Mouse (Mus musculus) erythroblast, embryonic 14.5 days (primary cell): ENCODE data around the gene Acot13.

Experiments used
- GATA1 ChIP-seq: IDR thresholded peaks from 2 replicates; pipeline ENCODE4 v1.6.1; 2012; ENCODE audit warnings: low read length, inconsistent platforms, mixed read lengths
- TAL1 ChIP-seq: IDR thresholded peaks from 3 replicates; pipeline ENCODE4 v1.6.1; 2012; ENCODE audit warnings: low read length, inconsistent platforms, mixed read lengths

DNA sequence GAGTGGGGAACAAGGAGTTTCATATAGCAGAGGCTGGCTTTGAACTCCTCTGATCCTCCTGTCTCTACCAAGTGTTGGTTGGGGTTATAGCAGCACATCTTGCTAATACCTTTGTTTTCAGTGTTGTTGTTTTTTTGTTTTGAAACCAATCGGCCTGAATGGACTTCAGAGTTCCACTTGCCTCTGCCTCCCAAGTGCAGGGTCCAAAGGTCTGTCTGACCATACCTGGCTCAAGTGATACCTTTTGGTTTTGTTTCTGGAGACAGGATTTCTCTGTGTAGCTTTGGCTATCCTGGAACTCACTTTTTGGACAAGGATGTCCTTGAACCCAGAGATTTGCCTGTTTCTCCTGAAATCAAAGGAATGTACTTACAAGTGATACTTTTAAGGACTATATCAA, 11.4 kb downstream of the Acot13 start:
- no peak for TF ChIP-seq GATA1
- TF ChIP-seq TAL1 = no peak
